10 mouse cellular contexts compared by ENCODE assay signal in genomic region chr6:125146148-125146547, GRCm38 (mm10). TPM values are rescaled to one million over a fixed set of nuclear protein-coding genes. Genes with fewer than 3 reads are reported as not detected.
DNase-seq lines count a peak whose midpoint lies in the region; ATAC-seq and TF ChIP-seq lines count a peak whose summit lies in the region.
"Had no signal": no experiment of that assay in that cellular context is flagged by ENCODE, and none has a peak within 500 bp of the region (broad histone marks: within the 10 kb centered on the region; RNA-seq: fewer than 3 reads in every experiment).

No protein-coding gene starts in this region.

- DNase-seq in kidney, adult 18-20 months, result no peak
- no peak for DNase-seq in hindbrain, embryonic 10.5 days (ENCODE audit: low spot score)
- DNase-seq in midbrain, embryonic 11.5 days (ENCODE audit: low spot score, missing footprints), result no peak
- no peak for DNase-seq in gastrocnemius, adult 18-20 months (ENCODE audit: low spot score)
- DNase-seq in adipocyte (ENCODE audit: low spot score), result no peak
- DNase-seq: kidney, postnatal 4 days; thymus, postnatal 25 days had no signal

- H3K4me2 ChIP-seq in kidney, embryonic 14.5 days (replicated peaks; ENCODE audit: low read depth, low read length), result peak overlapping the region; percentile 89
- H3K4me2 ChIP-seq in midbrain, embryonic 11.5 days, result peak overlapping the region; percentile 93

- peaks cover 41% of the 10 kb centered on the region for H3K4me1 ChIP-seq in kidney, embryonic 14.5 days (ENCODE audit: control insufficient read depth, insufficient read depth, low read length)
- peaks cover 34% of the 10 kb centered on the region for H3K4me1 ChIP-seq in bone marrow macrophage, adult 2 months (ENCODE audit: control insufficient read depth, insufficient read depth, low read length)
- peaks cover 59% of the 10 kb centered on the region for H3K4me1 ChIP-seq in hindbrain, embryonic 10.5 days (replicated peaks)
- H3K4me1 ChIP-seq in midbrain, embryonic 11.5 days (ENCODE audit: control insufficient read depth, insufficient read depth, low read length), result peaks cover 31% of the 10 kb centered on the region

- H3K9ac ChIP-seq in kidney, embryonic 14.5 days (ENCODE audit: low read depth, low read length), result peak overlapping the region; percentile 80
- H3K9ac ChIP-seq in midbrain, embryonic 11.5 days (ENCODE audit: low read length), result peak overlapping the region; percentile 77

- TF ChIP-seq POLR2A in bone marrow macrophage, adult 2 months (IDR thresholded peaks at IDR 0.05; ENCODE audit: borderline replicate concordance, low read depth, low read length), result no peak

- H3K36me3 ChIP-seq in kidney, embryonic 14.5 days (ENCODE audit: control insufficient read depth, insufficient read depth, low read length), result peaks cover 26% of the 10 kb centered on the region
- H3K36me3 ChIP-seq in hindbrain, embryonic 10.5 days, result peaks cover 62% of the 10 kb centered on the region
- peaks cover 10% of the 10 kb centered on the region for H3K36me3 ChIP-seq in midbrain, embryonic 11.5 days (ENCODE audit: control insufficient read depth, insufficient read depth, low read length)

- H3K27ac ChIP-seq in kidney, embryonic 14.5 days (ENCODE audit: low read depth, low read length), result no peak overlapping the region
- peak overlapping the region; percentile 40 for H3K27ac ChIP-seq in bone marrow macrophage, adult 2 months (ENCODE audit: insufficient read depth, low read depth, low read length)
- peak overlapping the region; percentile 94 for H3K27ac ChIP-seq in hindbrain, embryonic 10.5 days
- no peak overlapping the region for H3K27ac ChIP-seq in midbrain, embryonic 11.5 days (ENCODE audit: low read depth, low read length)

- WGBS in kidney, embryonic 14.5 days, result 52% methylated on average over 7 of the region's 7 CpGs
- 58% methylated on average over 7 of the region's 7 CpGs for WGBS in hindbrain, embryonic 10.5 days
- 61% methylated on average over 7 of the region's 7 CpGs for WGBS in midbrain, embryonic 11.5 days

- no peak for ATAC-seq in kidney, embryonic 14.5 days (ENCODE audit: low FRiP score, low TSS enrichment)
- ATAC-seq in midbrain, embryonic 11.5 days (ENCODE audit: low FRiP score), result no peak
- no peak for ATAC-seq in inflammation-experienced regulatory T-cells, adult 6 months

- H3K9me3 ChIP-seq in kidney, embryonic 14.5 days (ENCODE audit: control insufficient read depth, low read length), result no peaks in the 10 kb centered on the region
- H3K9me3 ChIP-seq in hindbrain, embryonic 10.5 days, result no peaks in the 10 kb centered on the region
- H3K9me3 ChIP-seq in midbrain, embryonic 11.5 days (ENCODE audit: control insufficient read depth, low read length), result no peaks in the 10 kb centered on the region

- no peak for TF ChIP-seq CTCF in bone marrow macrophage, adult 2 months (IDR thresholded peaks at IDR 0.05; ENCODE audit: low read depth, low read length)

- no peaks in the 10 kb centered on the region for H3K27me3 ChIP-seq in kidney, embryonic 14.5 days (ENCODE audit: control insufficient read depth, insufficient read depth, low read length)
- H3K27me3 ChIP-seq in hindbrain, embryonic 10.5 days (ENCODE audit: insufficient read depth, poor library complexity, severe bottlenecking), result no peaks in the 10 kb centered on the region
- no peaks in the 10 kb centered on the region for H3K27me3 ChIP-seq in midbrain, embryonic 11.5 days (ENCODE audit: control insufficient read depth, insufficient read depth, low read length)

- H3K4me3 ChIP-seq in kidney, embryonic 14.5 days (ENCODE audit: low read length), result peak overlapping the region; percentile 57
- peak overlapping the region; percentile 87 for H3K4me3 ChIP-seq in bone marrow macrophage, adult 2 months (ENCODE audit: insufficient read depth, low read length)
- H3K4me3 ChIP-seq in hindbrain, embryonic 10.5 days, result peak overlapping the region; percentile 87
- H3K4me3 ChIP-seq in midbrain, embryonic 11.5 days (ENCODE audit: low read depth, low read length), result peak overlapping the region; percentile 67

RNA-seq across cellular contexts. Expression of gene Iffo1, which starts 1.1 kb away (rescaled TPM):
- 7.0 and 7.4 TPM in 2 replicates for polyA plus RNA-seq in kidney, embryonic 14.5 days (2014; fragmentation: Nextera tagmentation; extraction: Ambion mirVana)
- 51.8 and 57.0 TPM in 2 replicates for polyA plus RNA-seq in bone marrow macrophage, adult 2 months (2012; ENCODE audit: insufficient read depth, insufficient read length, missing spikeins)
- 12.5 and 18.3 TPM in 2 replicates for polyA plus RNA-seq in hindbrain, embryonic 10.5 days (2016; fragmentation: Nextera tagmentation; extraction: Ambion mirVana)
- 8.4 and 8.6 TPM in 2 replicates for polyA plus RNA-seq in midbrain, embryonic 11.5 days (2014; fragmentation: Nextera tagmentation; extraction: Ambion mirVana)
- 1 to 10 TPM; 5.8 to 6.3 TPM for total RNA-seq in gastrocnemius, adult 18-20 months (2021)
- polyA plus RNA-seq in inflammation-experienced regulatory T-cells, adult 6 months (2017; shearing (Covaris generic)), result 10 to 100 TPM in 1 of 3 experiments, 1 to 10 TPM in 2; 6.9 to 12.4 (median 9.8) TPM

RNA-seq across cellular contexts. Expression of gene Nop2, which starts 14.4 kb away (rescaled TPM):
- 58.2 and 67.2 TPM in 2 replicates for polyA plus RNA-seq in kidney, embryonic 14.5 days (2014; fragmentation: Nextera tagmentation; extraction: Ambion mirVana)
- polyA plus RNA-seq in bone marrow macrophage, adult 2 months (2012; ENCODE audit: insufficient read depth, insufficient read length, missing spikeins), result 10.7 and 11.4 TPM in 2 replicates
- 67.6 and 83.8 TPM in 2 replicates for polyA plus RNA-seq in hindbrain, embryonic 10.5 days (2016; fragmentation: Nextera tagmentation; extraction: Ambion mirVana)
- polyA plus RNA-seq in midbrain, embryonic 11.5 days (2014; fragmentation: Nextera tagmentation; extraction: Ambion mirVana), result 55.1 and 58.4 TPM in 2 replicates
- 10 to 100 TPM; 16.3 to 17.7 TPM for total RNA-seq in gastrocnemius, adult 18-20 months (2021)
- 10 to 100 TPM; 32.7 to 50.7 (median 48.1) TPM for polyA plus RNA-seq in inflammation-experienced regulatory T-cells, adult 6 months (2017; shearing (Covaris generic))

RNA-seq across cellular contexts. Expression of gene Gapdh, which starts 20.1 kb away (rescaled TPM):
- polyA plus RNA-seq in kidney, embryonic 14.5 days (2014; fragmentation: Nextera tagmentation; extraction: Ambion mirVana), result 2,196 and 2,293 TPM in 2 replicates
- polyA plus RNA-seq in bone marrow macrophage, adult 2 months (2012; ENCODE audit: insufficient read depth, insufficient read length, missing spikeins), result 229 and 264 TPM in 2 replicates
- 2,613 and 2,865 TPM in 2 replicates for polyA plus RNA-seq in hindbrain, embryonic 10.5 days (2016; fragmentation: Nextera tagmentation; extraction: Ambion mirVana)
- polyA plus RNA-seq in midbrain, embryonic 11.5 days (2014; fragmentation: Nextera tagmentation; extraction: Ambion mirVana), result 2,357 and 2,675 TPM in 2 replicates
- total RNA-seq in gastrocnemius, adult 18-20 months (2021), result over 10,000 TPM in 1 of 2 experiments, 1,000 to 10,000 TPM in 1; 8,476 to 11,435 TPM
- 100 to 1,000 TPM; 217 to 463 (median 365) TPM for polyA plus RNA-seq in inflammation-experienced regulatory T-cells, adult 6 months (2017; shearing (Covaris generic))

RNA-seq across cellular contexts. Expression of gene Ncapd2, which starts 45.4 kb away (rescaled TPM):
- polyA plus RNA-seq in kidney, embryonic 14.5 days (2014; fragmentation: Nextera tagmentation; extraction: Ambion mirVana), result 99.6 and 150 TPM in 2 replicates
- polyA plus RNA-seq in bone marrow macrophage, adult 2 months (2012; ENCODE audit: insufficient read depth, insufficient read length, missing spikeins), result 83.1 and 85.5 TPM in 2 replicates
- 199 and 233 TPM in 2 replicates for polyA plus RNA-seq in hindbrain, embryonic 10.5 days (2016; fragmentation: Nextera tagmentation; extraction: Ambion mirVana)
- 127 and 140 TPM in 2 replicates for polyA plus RNA-seq in midbrain, embryonic 11.5 days (2014; fragmentation: Nextera tagmentation; extraction: Ambion mirVana)
- 1 to 10 TPM; 6.5 to 8.2 TPM for total RNA-seq in gastrocnemius, adult 18-20 months (2021)
- 10 to 100 TPM; 25.4 to 88.8 (median 51.2) TPM for polyA plus RNA-seq in inflammation-experienced regulatory T-cells, adult 6 months (2017; shearing (Covaris generic))

RNA-seq across cellular contexts. Expression of gene Mrpl51, which starts 45.5 kb away (rescaled TPM):
- polyA plus RNA-seq in kidney, embryonic 14.5 days (2014; fragmentation: Nextera tagmentation; extraction: Ambion mirVana), result 203 and 238 TPM in 2 replicates
- 68.6 and 82.0 TPM in 2 replicates for polyA plus RNA-seq in bone marrow macrophage, adult 2 months (2012; ENCODE audit: insufficient read depth, insufficient read length, missing spikeins)
- polyA plus RNA-seq in hindbrain, embryonic 10.5 days (2016; fragmentation: Nextera tagmentation; extraction: Ambion mirVana), result 206 and 213 TPM in 2 replicates
- polyA plus RNA-seq in midbrain, embryonic 11.5 days (2014; fragmentation: Nextera tagmentation; extraction: Ambion mirVana), result 200 and 208 TPM in 2 replicates
- total RNA-seq in gastrocnemius, adult 18-20 months (2021), result 100 to 1,000 TPM; 212 to 229 TPM
- 100 to 1,000 TPM in 1 of 3 experiments, 10 to 100 TPM in 2; 65.3 to 102 (median 74.3) TPM for polyA plus RNA-seq in inflammation-experienced regulatory T-cells, adult 6 months (2017; shearing (Covaris generic))

Comparison
In these comparisons a context has a peak if more than half of its experiments do, and no peak if none do; other contexts are left out.
1. H3K27ac ChIP-seq: peak in bone marrow macrophage, adult 2 months (single experiment) and hindbrain, embryonic 10.5 days (single experiment); none in kidney, embryonic 14.5 days (single experiment) and midbrain, embryonic 11.5 days (single experiment).
2. Peak in every context shown above with its lines, with median percentiles within 50 percentile points of each other: H3K4me3 ChIP-seq.